Mouse (Mus musculus) gastrocnemius, adult 2 months (tissue): ENCODE measurements around the gene Psg16. TPM values are rescaled to one million over a fixed set of nuclear protein-coding genes. Genes with fewer than 3 reads are reported as not detected.
A peak's percentile ranks its signal among the peaks of the same experiment; 100 is the strongest.
"Not testable (repeated sequence)": the region's sequence is repeated elsewhere in the genome, so short reads cannot be mapped to it uniquely, and the experiment has no call there.

Experiments used
- DNase-seq: peaks from one replicate; pipeline ENCODE4 v3.0.0; 2022
- H3K27ac ChIP-seq: fragments of 200-600 bp; 2 replicates; pipeline ENCODE4 v1.8.1; 2022; ENCODE audit warnings: mild to moderate bottlenecking
- H3K4me3 ChIP-seq: fragments of 200-600 bp; 2 replicates; pipeline ENCODE4 v1.8.1; 2022; ENCODE audit warnings: mild to moderate bottlenecking, moderate library complexity
- CTCF ChIP-seq: fragments of 200-600 bp; IDR thresholded peaks from 2 replicates; pipeline ENCODE4 v1.8.1; 2022; ENCODE audit warnings: antibody characterized with exemption, mild to moderate bottlenecking, moderate library complexity
- intact Hi-C: fragments of 180-260 bp; cut with DNase I; formaldehyde crosslinking; loops from one replicate; pipeline ENCODE4 v1.15.1; 2025
- total RNA-seq, 2 experiments: library from RNA; stranded (reverse); gene quantifications; 2 replicates each; pipeline ENCODE4 v1.2.3; 2021

Gene Psg16
- total RNA-seq, 2 experiments from 2014 or later: 0.08 to 0.14 TPM

DNA sequence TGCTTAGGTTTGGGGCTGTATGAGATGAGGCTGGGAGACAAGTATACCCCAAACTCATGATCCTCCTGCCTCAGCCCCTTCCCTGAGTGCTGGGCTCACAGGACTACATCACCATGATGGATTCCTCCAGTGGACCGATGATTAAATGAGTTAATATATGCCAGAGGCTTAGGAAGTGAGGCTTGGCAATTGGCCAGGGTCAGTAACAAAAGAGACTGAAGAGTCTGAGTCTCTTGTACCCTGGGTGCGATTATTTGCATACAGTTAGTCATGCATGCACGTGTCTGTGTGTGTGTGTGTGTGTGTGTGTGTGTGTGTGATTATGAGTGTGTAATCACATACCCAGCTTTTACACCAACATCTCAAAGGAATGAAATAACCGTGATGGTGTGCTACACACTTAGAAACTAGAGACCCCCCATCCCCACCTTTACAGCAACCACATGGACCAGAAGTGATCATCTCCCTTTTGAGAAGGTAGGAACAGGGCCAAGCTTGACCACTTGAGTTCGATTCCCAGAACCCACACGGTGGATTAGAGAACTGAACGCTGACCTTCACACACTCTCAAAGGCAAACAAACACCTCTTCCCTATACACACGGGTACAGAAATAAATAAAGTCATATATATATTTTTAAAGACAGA lies 14.9 kb upstream of the Psg16 start:
- intact Hi-C loops: loop anchor here (10.0 kb wide), 1 partner anchor 1134 kb away; the partner anchor contains the start of gene Selenow
- peak overlapping the region; percentile 93 for H3K27ac ChIP-seq
- peak; percentile 30 for DNase-seq

DNA sequence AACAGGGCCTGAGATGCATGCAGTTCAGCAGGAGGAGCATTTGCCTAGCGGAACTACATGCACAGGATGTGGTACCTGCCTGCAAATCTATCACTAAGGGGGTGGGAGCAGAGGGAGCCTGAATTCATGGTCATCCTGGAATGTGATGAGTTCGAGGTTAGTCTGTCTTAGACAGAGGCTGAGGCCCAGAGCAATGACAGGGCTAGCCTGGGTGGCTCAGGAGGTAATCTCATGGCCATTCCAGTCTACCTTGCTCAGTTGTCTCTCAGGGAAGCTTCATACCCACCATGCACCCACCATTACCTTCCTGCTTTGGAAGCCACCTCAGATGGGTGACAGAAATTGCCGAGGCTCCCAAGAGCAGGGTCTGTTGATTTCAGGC lies 14.4 kb upstream of the Psg16 start:
- TF ChIP-seq CTCF: no peak
- peak overlapping the region; percentile 67 for H3K4me3 ChIP-seq
- intact Hi-C loops: loop anchor here (10.0 kb wide), 1 partner anchor 1135 kb away; the partner anchor contains the start of gene Selenow
- H3K27ac ChIP-seq: peak overlapping the region; percentile 93
- DNase-seq: no peak

More for the DNA sequence above, 14.9 kb upstream of the Psg16 start:
- TF ChIP-seq CTCF: no peak
- H3K4me3 ChIP-seq: peak overlapping the region; percentile 67

DNA sequence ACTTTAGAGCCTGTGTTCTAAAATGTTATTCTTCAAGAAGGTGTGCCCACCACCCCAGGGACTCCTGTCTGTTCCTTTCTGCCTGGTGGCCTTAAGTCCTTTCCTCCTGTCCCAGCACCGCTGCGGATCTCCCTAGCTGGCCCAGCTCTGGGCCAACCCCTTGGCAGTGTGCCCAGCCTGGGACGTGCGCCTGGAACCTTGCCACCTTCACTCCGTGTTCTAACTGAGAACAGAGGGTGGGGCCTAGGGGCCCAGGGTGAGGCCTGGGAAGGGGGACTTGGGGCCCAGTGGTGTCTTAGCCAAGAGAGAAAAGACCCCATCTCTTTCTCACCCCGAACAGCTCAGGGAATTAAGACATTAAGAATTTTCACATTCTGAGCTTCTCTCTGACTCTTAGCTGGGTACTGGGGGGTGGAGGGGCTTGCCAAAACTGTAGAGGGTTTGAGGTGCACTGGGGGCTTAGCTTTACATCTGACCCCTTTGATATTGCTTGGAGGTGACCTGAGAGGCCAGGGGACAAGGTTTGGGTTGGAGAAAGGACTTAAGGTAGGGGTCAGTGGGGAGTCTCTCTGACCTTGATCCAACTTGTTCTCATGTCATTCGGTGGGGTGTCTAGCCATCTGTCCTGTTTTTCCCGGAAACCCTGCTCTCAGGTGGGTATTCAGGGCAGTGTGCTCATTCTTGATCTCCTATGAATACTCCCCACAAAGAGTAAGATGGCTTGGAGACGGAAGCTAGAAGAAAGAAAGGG lies 13.6 kb upstream of the Psg16 start:
- intact Hi-C loops: no loop called here
- DNase-seq: peak; percentile 96
- Histone ChIP-seq H3K27ac (peak overlapping the region; percentile 93), H3K4me3 (peak overlapping the region; percentile 67)
- TF ChIP-seq CTCF: no peak

DNA sequence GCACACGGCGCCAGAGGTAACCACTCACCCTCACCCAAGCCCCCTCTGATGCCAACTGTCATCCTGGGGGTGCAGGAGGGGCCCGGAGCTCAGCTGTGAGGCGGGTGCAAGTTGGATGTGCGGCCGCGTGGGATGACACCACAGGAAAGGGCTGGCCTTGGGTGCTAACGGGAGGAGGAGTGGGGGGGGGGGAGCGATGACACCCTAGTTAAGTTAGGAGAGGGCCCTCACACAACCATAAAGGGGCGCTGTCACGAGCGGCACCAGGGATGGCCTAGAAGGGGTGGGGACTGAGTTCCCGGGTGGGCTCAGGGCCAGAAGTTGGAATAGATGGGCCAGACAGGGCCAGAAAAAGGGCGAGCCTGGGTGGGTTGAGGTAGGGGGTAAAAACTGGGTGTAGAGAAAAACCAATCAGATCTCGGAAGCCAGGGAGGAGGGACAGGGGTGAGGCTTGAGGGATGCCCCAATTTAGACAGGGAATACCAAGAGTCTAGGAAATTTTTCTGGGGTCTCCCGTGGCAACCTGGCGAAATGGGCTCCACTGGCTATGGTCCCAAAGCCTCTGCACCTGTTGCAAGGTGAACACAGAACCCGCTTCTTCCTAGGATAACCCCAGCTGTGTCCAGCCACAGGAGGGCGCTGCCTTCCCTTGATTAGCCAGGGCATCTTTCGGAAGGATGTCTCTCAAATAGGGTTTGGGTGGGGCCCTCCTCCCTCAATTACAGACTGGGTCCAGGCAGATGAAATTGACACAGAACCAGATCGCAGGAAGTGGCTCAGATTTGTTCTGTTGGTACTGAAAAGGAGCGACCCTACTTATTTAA lies 12.8 kb upstream of the Psg16 start:
- intact Hi-C loops: no loop called here
- peak; percentile 42 for TF ChIP-seq CTCF
- peak overlapping the region; percentile 67 for H3K4me3 ChIP-seq
- peak; percentile 73 for DNase-seq
- H3K27ac ChIP-seq: peak overlapping the region; percentile 93

DNA sequence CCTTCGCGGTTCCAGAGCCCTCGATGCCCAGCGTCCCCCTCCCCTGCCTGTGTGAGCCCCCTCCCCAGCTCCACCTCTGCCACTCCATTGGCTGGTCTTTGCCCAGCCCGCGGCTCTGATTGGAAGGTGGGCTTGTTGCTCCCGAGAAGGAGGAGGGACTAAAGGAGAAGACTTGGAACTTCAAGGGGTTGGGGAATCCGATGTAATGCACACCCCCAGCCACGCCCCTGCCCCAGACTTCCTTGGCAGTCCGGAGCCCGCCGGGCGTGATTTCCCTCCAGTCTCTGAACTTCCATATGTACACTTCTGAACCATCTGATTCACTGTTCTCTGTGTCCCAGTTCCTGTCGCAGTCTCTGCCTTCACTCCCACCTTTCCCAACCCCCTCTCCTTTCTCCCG lies 11.5 kb upstream of the Psg16 start, which contains the start of gene Hif3a:
TSS of gene Hif3a (minus strand) at position 39 of the 400 bp plus-strand sequence.
- peak; percentile 63 for DNase-seq
- peak within 1 kb of the TSS; percentile 93 for H3K27ac ChIP-seq
- peak within 1 kb of the TSS; percentile 47 for H3K4me3 ChIP-seq
- intact Hi-C loops: no loop called here
- no peak for TF ChIP-seq CTCF

DNA sequence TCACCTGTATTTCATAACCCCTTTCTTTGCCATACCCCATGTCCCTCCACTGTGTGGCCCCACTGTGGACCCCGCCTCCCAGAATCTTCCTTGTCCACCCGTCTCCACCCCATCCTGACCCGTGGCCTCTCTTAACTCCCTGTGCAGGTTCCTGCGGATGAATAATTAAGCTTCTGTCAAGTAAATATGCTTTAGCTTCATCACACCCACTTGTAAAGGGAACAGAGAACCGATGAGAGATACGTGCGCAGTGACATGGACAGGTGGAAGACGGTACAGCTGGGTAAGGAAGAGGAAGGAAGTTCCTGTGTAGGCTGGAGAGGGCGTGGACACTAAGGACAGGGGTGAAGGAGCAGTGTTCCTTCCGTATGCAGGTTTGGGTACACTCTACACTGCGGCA lies 11.0 kb upstream of the Psg16 start:
- intact Hi-C loops: no loop called here
- TF ChIP-seq CTCF: no peak
- DNase-seq: no peak
- Histone ChIP-seq H3K27ac (peak overlapping the region; percentile 93), H3K4me3 (peak overlapping the region; percentile 47)

DNA sequence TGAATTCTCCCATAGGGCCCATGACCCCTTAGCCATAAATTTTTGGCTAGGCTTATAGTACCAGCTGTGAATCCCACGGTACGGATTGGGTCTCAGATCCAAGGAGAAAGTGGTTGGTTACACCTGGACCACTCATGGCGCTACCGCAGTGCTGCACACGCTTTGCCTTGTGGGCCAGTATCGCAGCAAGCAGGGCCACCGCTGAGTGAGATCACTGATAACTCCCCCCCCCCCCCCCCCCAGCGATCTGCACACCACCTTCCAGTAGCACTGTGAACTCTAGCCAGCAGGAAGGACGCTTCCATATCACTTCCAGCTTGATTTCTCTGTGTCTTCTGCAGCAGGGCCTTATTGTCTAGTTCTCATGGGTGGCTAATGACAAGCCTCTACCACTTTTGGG lies 8.2 kb upstream of the Psg16 start:
- Histone ChIP-seq H3K4me3 (no peak overlapping the region), H3K27ac (no peak overlapping the region)
- no peak for DNase-seq
- intact Hi-C loops: loop anchor here (1.0 to 2.0 kb wide), 3 partner anchors 63 to 133 kb away; no protein-coding TSS in a partner anchor
- no peak for TF ChIP-seq CTCF

DNA sequence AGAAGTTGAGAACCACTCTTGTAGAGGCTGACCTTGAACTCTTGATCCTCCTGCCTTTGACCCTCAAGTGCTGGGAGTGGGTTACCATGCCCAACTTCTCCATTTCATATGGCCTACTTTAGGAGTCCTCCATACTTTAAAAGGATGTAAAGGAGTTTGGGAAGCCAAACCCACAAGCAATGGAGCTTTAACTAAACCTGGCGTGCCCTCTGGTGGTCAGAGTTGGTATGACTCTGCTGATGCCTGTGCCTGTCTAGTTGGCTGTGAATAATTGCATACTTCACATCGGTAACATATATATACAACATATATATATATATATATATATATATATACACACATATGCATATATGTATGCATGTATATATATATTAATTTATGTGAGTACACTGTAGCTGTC lies 7.4 kb upstream of the Psg16 start:
- TF ChIP-seq CTCF: peak; percentile 88
- intact Hi-C loops: loop anchor here (1.0 to 2.0 kb wide), 3 partner anchors 64 to 134 kb away; no protein-coding TSS in a partner anchor
- Histone ChIP-seq H3K27ac (no peak overlapping the region), H3K4me3 (no peak overlapping the region)
- DNase-seq: peak; percentile 84

DNA sequence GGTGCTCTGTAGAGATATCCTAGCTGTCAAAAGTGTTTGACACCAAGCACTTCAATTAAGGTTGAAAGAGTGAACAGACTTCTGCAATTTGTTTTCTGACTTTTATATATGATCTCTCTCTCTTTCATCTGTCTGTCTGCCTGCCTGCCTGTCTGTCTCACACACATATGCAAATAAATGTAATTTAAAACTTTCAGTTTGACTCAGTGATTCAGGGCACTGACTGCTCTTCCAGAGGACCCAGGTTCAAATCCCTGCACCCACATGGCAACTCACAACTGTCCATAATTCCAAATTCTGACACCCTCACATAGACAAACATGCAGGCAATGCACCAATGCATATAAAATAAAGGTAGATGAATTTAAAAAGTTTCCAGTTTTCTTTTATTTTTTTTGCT lies 6.8 kb upstream of the Psg16 start:
- H3K4me3 ChIP-seq: no peak overlapping the region
- no peak for DNase-seq
- no peak overlapping the region for H3K27ac ChIP-seq
- intact Hi-C loops: loop anchor here (1.0 to 2.0 kb wide), 3 partner anchors 64 to 134 kb away; no protein-coding TSS in a partner anchor
- no peak for TF ChIP-seq CTCF

DNA sequence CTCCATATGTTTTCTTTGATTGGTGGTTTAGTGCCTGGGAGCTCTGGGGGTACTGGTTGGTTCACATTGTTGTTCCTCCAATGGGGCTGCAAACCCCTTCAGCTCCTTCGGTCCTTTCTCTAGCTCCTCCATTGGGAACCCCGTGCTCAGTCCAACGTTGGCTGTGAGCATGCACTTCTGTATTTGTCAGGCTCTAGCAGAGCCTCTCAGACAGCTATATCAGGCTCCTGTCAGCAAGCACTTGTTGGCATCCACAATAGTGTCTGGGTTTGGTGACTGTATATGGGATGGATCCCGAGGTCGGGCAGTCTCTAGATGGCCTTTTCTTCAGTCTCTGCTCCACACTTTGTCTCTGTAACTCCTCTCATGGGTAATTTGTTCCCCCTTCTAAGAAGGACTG lies 6.2 kb upstream of the Psg16 start:
- intact Hi-C loops: loop anchor here (2.0 kb wide), 2 partner anchors 65 to 135 kb away; no protein-coding TSS in a partner anchor
- H3K27ac ChIP-seq, H3K4me3 ChIP-seq, DNase-seq: not testable (repeated sequence)

DNA sequence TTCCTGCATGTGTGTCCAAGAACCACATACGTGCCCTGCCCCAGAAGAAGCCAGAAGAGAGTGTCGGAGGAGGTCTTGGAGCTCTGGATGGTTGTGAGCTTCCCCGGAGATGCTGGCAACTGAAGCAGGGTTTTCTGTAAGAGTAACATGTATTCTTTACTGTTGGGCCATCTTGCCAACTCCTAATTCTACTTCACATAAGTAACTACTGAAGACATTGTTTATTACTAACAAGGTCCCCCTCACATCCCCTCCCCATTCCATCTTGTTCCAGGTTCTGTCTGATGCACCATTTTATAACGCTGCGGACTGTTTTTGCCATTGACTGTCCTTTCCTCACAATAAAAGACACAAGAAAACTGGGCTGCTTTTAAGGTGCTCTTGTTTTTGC lies 332 bp upstream of the Psg16 start:
- H3K27ac ChIP-seq: no peak overlapping the region
- no peak for TF ChIP-seq CTCF
- intact Hi-C loops: no loop called here
- no peak for DNase-seq
- no peak overlapping the region for H3K4me3 ChIP-seq

DNA sequence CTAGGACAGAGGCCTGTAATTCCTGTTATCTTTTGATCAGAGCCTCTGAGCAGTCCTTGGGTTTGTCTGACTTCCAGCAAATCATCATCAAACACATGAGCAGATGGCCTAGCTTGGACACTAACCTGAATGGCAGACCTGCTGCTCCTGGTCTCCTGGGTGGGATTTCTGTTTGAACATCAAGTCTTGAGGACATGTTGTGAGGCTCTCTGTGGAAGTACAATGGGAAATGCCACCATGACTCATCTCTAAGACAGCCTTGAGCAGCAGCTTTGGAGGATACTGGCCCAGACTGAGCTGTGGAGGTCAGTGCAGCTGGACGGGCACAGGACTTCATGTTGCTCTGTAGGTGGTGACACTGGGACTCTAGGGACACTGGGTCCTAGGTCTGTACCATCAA lies 2.7 kb downstream of the Psg16 start:
- Histone ChIP-seq H3K4me3 (no peak overlapping the region), H3K27ac (no peak overlapping the region)
- TF ChIP-seq CTCF: no peak
- no peak for DNase-seq
- intact Hi-C loops: no loop called here
